Mouse (Mus musculus) limb, embryonic 15.5 days (tissue): ENCODE data around the gene Sptbn1. TPM values are rescaled to one million over a fixed set of nuclear protein-coding genes. Genes with fewer than 3 reads are reported as not detected.

Experiments
- ATAC-seq: fragments of 200-750 bp; cut with Nextera tagmentation; 2 replicates; pipeline ENCODE4 v1.8.0; 2017; ENCODE audit warnings: low read depth, moderate TSS enrichment; ENCODE audit not compliant: insufficient number of reproducible peaks, low FRiP score, low TSS enrichment
- H3K27ac ChIP-seq: fragments of 300-500 bp; sonication (generic); 2 replicates; pipeline ENCODE4 v1.5.1; 2015; ENCODE audit warnings: moderate library complexity, mild to moderate bottlenecking, inconsistent platforms
- H3K27me3 ChIP-seq: fragments of 300-500 bp; sonication (generic); 2 replicates; pipeline ENCODE4 v1.6.1; 2015; ENCODE audit warnings: inconsistent platforms
- H3K36me3 ChIP-seq: fragments of 300-500 bp; sonication (generic); 2 replicates; pipeline ENCODE4 v1.6.1; 2015; ENCODE audit warnings: inconsistent platforms
- H3K4me1 ChIP-seq: fragments of 300-500 bp; sonication (generic); 2 replicates; pipeline ENCODE4 v1.6.1; 2015; ENCODE audit warnings: inconsistent platforms
- H3K4me2 ChIP-seq: fragments of 300-500 bp; sonication (generic); 2 replicates; pipeline ENCODE4 v1.6.1; 2015; ENCODE audit warnings: mild to moderate bottlenecking, inconsistent platforms
- H3K4me3 ChIP-seq: fragments of 300-500 bp; sonication (generic); 2 replicates; pipeline ENCODE4 v1.5.1; 2015; ENCODE audit warnings: mild to moderate bottlenecking, inconsistent platforms
- H3K9ac ChIP-seq: fragments of 300-500 bp; sonication (generic); 2 replicates; pipeline ENCODE4 v1.6.1; 2015; ENCODE audit warnings: inconsistent platforms
- H3K9me3 ChIP-seq: fragments of 300-500 bp; sonication (generic); 2 replicates; pipeline ENCODE4 v1.6.1; 2016; ENCODE audit warnings: inconsistent platforms
- WGBS: fragments of 180-500 bp; shearing (Covaris S2); methylation state at CpG from one replicate; pipeline ENCODE4 v1.1.7; 2015; 5-methylcytosine and 5-hydroxymethylcytosine counted together
- polyA plus RNA-seq: library from polyadenylated mRNA; unstranded; fragments of >200 nt; fragmentation: Nextera tagmentation; extraction: Ambion mirVana; gene quantifications from 2 replicates; pipeline ENCODE4 v1.2.1, GENCODE M21; 2015

The Sptbn1 gene
- polyA plus RNA-seq, 1 experiment from 2014 or later: 110 TPM

DNA sequence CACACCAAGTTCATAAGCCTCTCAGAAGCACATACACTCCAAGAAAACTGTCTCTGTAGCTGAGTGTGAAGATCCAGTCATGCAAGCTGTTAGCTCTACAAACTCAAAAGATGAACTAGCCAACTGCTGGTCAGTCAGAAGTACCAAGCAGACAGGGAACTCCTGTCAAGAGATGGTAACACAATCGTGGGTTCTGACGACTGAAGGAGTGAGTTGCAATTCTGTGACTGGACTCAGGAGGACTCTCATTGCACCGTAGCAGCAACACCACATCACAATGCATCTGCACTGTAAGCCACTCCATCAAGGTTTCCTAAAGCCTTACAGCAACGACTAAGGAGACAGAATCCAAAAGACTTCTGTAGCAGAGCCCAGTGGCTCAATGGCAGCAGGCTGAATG is 104.9 kb downstream of the Sptbn1 start:
- no peak overlapping the region for H3K4me3 ChIP-seq
- peaks cover 13% of the 10 kb centered on the region for H3K36me3 ChIP-seq
- no peak for ATAC-seq
- H3K27me3 ChIP-seq: no peaks in the 10 kb centered on the region
- WGBS: 73% methylated on average over 4 of the region's 4 CpGs
- H3K4me1 ChIP-seq: peaks cover 15% of the 10 kb centered on the region; the same call in 1 of the 2 replicates
- H3K9me3 ChIP-seq: no peaks in the 10 kb centered on the region
- H3K27ac ChIP-seq: no peak overlapping the region
- no peak overlapping the region for H3K9ac ChIP-seq
- no peak overlapping the region for H3K4me2 ChIP-seq

GRCm38 (mm10) chr11:30161744-30162143 is 106.2 kb downstream of the Sptbn1 start:
- no peak overlapping the region for H3K9ac ChIP-seq
- H3K36me3 ChIP-seq: peaks cover 15% of the 10 kb centered on the region
- WGBS: 63% methylated on average over 1 of the region's 1 CpGs
- no peaks in the 10 kb centered on the region for H3K27me3 ChIP-seq
- peak overlapping the region; percentile 44 for H3K27ac ChIP-seq
- no peak overlapping the region for H3K4me3 ChIP-seq
- H3K4me1 ChIP-seq: peaks cover 20% of the 10 kb centered on the region; the same call in 1 of the 2 replicates
- H3K4me2 ChIP-seq: no peak overlapping the region
- H3K9me3 ChIP-seq: no peaks in the 10 kb centered on the region
- ATAC-seq: no peak

GRCm38 (mm10) chr11:30161173-30161650 is 106.8 kb downstream of the Sptbn1 start:
- peak; percentile 82 for ATAC-seq
- Histone ChIP-seq H3K9ac (no peak overlapping the region), H3K4me1 (peaks cover 20% of the 10 kb centered on the region; the same call in 1 of the 2 replicates), H3K4me2 (no peak overlapping the region), H3K36me3 (peaks cover 15% of the 10 kb centered on the region), H3K9me3 (no peaks in the 10 kb centered on the region), H3K27ac (peak overlapping the region; percentile 44), H3K4me3 (no peak overlapping the region), H3K27me3 (no peaks in the 10 kb centered on the region)
- 45% methylated on average over 6 of the region's 6 CpGs for WGBS

DNA sequence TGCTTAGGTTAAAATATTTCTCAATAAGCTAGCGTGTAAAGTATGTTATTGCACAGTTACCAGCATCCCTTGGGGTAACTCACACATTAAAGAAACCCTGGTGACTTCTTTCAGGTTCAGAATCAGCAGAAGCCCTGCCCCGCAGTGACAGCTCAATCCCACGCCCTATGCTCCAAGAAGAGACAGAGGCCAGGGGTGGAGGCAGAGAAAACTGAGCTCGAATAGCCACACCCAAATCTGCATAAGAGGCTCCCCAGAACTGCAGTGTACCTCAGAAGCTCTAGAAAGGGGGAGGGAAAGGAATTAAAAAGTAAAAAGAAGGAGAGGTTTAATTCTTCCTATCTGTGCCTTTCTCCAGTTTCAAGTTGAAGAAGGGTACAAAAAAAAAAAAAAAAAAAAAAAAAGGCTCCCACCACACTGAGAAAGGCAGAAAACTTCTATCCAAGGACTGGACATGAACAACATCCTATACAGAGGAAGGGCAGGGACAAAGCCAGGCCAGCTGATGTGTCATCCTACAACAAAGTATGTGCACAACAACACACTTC is 107.3 kb downstream of the Sptbn1 start:
- 68% methylated on average over 4 of the region's 4 CpGs for WGBS
- Histone ChIP-seq H3K4me1 (peaks cover 20% of the 10 kb centered on the region; the same call in 1 of the 2 replicates), H3K9me3 (no peaks in the 10 kb centered on the region), H3K27me3 (no peaks in the 10 kb centered on the region), H3K4me3 (no peak overlapping the region), H3K4me2 (no peak overlapping the region), H3K9ac (no peak overlapping the region), H3K36me3 (peaks cover 15% of the 10 kb centered on the region), H3K27ac (peak overlapping the region; percentile 44)
- ATAC-seq: no peak

- H3K4me3 ChIP-seq: no peak overlapping the region
- no peak overlapping the region for H3K9ac ChIP-seq
- peaks cover 20% of the 10 kb centered on the region; the same call in 1 of the 2 replicates for H3K4me1 ChIP-seq
- H3K27ac ChIP-seq: peak overlapping the region; percentile 43
- 71% methylated on average over 4 of the region's 4 CpGs for WGBS
- ATAC-seq: no peak
- H3K36me3 ChIP-seq: peaks cover 15% of the 10 kb centered on the region
- H3K27me3 ChIP-seq: no peaks in the 10 kb centered on the region
- no peaks in the 10 kb centered on the region for H3K9me3 ChIP-seq
- H3K4me2 ChIP-seq: no peak overlapping the region
Observed at GRCm38 (mm10) chr11:30159545-30160255, 108.3 kb downstream of the Sptbn1 start.

DNA sequence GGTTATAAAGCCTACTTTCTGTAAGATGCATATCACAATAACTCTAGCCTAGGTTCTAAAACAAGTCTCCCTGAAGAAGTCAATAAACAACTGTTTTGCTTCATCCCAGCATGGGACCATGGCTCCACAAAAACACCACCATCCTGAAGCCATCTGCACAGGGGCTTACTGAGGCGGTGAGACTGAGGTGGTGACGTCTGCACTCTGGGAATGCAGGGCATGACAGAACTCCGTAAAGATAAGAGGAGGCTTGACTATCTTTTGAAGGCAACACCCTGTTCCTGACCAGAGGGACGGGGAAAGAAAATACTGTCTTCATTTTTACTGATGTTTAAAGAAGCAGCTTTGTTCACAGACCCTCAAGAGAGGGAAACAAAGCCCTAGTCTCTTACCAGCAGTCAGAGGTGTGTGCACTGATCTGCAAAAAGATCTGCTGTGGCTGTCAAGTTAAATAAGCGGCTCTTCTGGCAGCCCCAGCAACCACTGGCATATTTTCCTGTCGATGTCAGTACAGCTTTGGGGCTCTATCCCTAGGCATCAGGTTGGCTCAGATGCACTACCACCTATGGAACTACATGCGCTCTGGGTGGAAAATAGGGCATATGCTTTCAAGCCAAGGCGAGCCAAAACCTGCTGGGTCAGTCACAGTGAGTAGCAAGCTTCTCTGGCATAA is 109.8 kb downstream of the Sptbn1 start:
- Histone ChIP-seq H3K9ac (no peak overlapping the region), H3K4me3 (no peak overlapping the region), H3K9me3 (no peaks in the 10 kb centered on the region), H3K27ac (0 out of 2 replicates have a peak overlapping the region, but pooled peaks have one; percentile 35), H3K36me3 (peaks cover 25% of the 10 kb centered on the region), H3K27me3 (no peaks in the 10 kb centered on the region), H3K4me2 (no peak overlapping the region), H3K4me1 (peaks cover 22% of the 10 kb centered on the region; the same call in 1 of the 2 replicates)
- 59% methylated on average over 8 of the region's 8 CpGs for WGBS
- ATAC-seq: no peak

- Histone ChIP-seq H3K27me3 (no peaks in the 10 kb centered on the region), H3K4me1 (peaks cover 15% of the 10 kb centered on the region; the same call in 1 of the 2 replicates), H3K4me3 (no peak overlapping the region), H3K9ac (no peak overlapping the region), H3K27ac (no peak overlapping the region), H3K36me3 (peaks cover 44% of the 10 kb centered on the region), H3K4me2 (no peak overlapping the region), H3K9me3 (no peaks in the 10 kb centered on the region)
- 63% methylated on average over 2 of the region's 2 CpGs for WGBS
- no peak for ATAC-seq
Observed at GRCm38 (mm10) chr11:30155887-30156286, 112.1 kb downstream of the Sptbn1 start.

GRCm38 (mm10) chr11:30154980-30155379 is 113.0 kb downstream of the Sptbn1 start:
- no peaks in the 10 kb centered on the region for H3K9me3 ChIP-seq
- H3K27me3 ChIP-seq: no peaks in the 10 kb centered on the region
- H3K4me3 ChIP-seq: no peak overlapping the region
- 85% methylated on average over 2 of the region's 2 CpGs for WGBS
- no peak overlapping the region for H3K4me2 ChIP-seq
- H3K4me1 ChIP-seq: peaks cover 15% of the 10 kb centered on the region; the same call in 1 of the 2 replicates
- no peak for ATAC-seq
- no peak overlapping the region for H3K9ac ChIP-seq
- H3K36me3 ChIP-seq: peaks cover 52% of the 10 kb centered on the region
- H3K27ac ChIP-seq: no peak overlapping the region

- no peak for ATAC-seq
- WGBS: 81% methylated on average over 5 of the region's 5 CpGs
Observed at GRCm38 (mm10) chr11:30148888-30149287, 119.1 kb downstream of the Sptbn1 start.

DNA sequence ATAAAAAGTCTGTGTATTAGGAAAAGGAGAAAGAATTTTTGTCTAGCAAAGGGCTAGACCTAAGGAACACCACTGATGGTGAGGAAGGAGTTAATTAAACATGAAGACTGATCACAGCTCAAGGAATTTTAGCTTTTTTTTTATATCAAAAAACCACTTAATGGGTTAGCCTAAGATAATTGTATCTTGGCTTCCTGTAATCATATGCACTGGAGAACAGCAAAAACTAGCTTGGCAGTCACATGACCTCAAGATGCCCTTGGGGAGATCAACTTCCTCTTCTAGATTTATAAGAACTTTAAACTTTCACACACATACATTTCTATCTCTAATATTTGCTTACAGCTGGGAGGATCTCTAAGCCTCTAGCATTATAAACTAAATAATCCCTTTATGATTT is 119.6 kb downstream of the Sptbn1 start:
- no peaks in the 10 kb centered on the region for H3K9me3 ChIP-seq
- no peaks in the 10 kb centered on the region for H3K4me1 ChIP-seq
- H3K36me3 ChIP-seq: peaks cover 72% of the 10 kb centered on the region
- H3K9ac ChIP-seq: no peak overlapping the region
- ATAC-seq: no peak
- H3K27me3 ChIP-seq: no peaks in the 10 kb centered on the region
- H3K4me3 ChIP-seq: no peak overlapping the region
- no peak overlapping the region for H3K4me2 ChIP-seq
- no peak overlapping the region for H3K27ac ChIP-seq

More at GRCm38 (mm10) chr11:30148888-30149287, 119.1 kb downstream of the Sptbn1 start:
- Histone ChIP-seq H3K9ac (no peak overlapping the region), H3K27ac (no peak overlapping the region), H3K4me3 (no peak overlapping the region), H3K27me3 (no peaks in the 10 kb centered on the region), H3K9me3 (no peaks in the 10 kb centered on the region), H3K4me2 (no peak overlapping the region), H3K4me1 (0 out of 2 replicates have a peak, but pooled peaks cover 2% of the 10 kb centered on the region), H3K36me3 (peaks cover 73% of the 10 kb centered on the region)

DNA sequence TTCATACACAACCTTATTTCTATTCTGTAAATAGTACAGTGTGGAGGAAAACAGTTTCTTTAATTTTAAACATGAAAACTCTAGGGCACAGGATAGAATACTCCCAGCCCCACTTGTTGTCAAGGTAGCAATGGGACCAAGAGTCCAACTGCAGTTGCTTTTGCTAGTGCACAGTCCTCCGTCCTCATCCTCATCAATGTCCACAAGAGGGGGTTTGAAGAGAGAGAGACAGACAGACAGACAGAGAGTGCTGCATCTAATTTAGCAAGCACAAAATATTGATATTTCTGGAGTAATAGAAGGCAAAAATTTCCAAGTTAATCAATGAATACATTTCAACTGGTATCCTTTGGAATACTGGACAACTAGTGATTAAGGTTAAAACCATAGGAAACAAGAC is 120.1 kb downstream of the Sptbn1 start:
- Histone ChIP-seq H3K4me1 (no peaks in the 10 kb centered on the region), H3K9me3 (no peaks in the 10 kb centered on the region), H3K4me3 (no peak overlapping the region), H3K27me3 (no peaks in the 10 kb centered on the region), H3K4me2 (no peak overlapping the region), H3K27ac (no peak overlapping the region), H3K36me3 (peaks cover 72% of the 10 kb centered on the region), H3K9ac (no peak overlapping the region)
- 89% methylated on average over 1 of the region's 1 CpGs for WGBS
- ATAC-seq: no peak

DNA sequence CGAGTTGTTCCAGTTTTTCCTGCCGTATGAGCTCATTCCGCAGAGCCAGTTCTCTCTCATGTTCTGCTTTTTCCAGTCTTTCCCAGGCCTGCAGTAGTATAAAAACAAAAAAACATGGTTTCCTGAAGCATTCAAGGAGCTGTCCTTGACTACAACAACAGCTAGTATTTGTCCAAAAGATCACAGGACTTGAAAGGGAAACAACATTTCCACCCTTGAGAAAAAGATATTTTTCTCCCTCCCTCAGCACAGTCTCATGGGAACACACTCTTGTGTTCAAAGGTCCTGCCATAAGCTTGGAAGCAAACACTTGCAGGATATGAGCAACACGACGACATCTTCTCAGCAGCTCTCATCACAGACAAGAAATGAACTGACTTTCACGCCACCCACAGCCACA is 124.9 kb downstream of the Sptbn1 start:
- Histone ChIP-seq H3K4me1 (no peaks in the 10 kb centered on the region), H3K4me3 (no peak overlapping the region), H3K9me3 (no peaks in the 10 kb centered on the region), H3K9ac (no peak overlapping the region), H3K4me2 (no peak overlapping the region), H3K27me3 (no peaks in the 10 kb centered on the region), H3K36me3 (peaks cover 85% of the 10 kb centered on the region), H3K27ac (peak overlapping the region; percentile 17; the same call in 1 of the 2 replicates)
- no peak for ATAC-seq
- WGBS: 81% methylated on average over 6 of the region's 6 CpGs
